Mouse (Mus musculus): ENCODE data around the gene Rassf7. TPM values are rescaled to one million over a fixed set of nuclear protein-coding genes. Genes with fewer than 3 reads are reported as not detected.
"Not testable (repeated sequence)": the region's sequence is repeated elsewhere in the genome, so short reads cannot be mapped to it uniquely, and the experiment has no call there.

Gene Rassf7
- total and polyA plus RNA-seq, 3 experiments = 4.1 to 11.6 (median 8.1) TPM

DNA sequence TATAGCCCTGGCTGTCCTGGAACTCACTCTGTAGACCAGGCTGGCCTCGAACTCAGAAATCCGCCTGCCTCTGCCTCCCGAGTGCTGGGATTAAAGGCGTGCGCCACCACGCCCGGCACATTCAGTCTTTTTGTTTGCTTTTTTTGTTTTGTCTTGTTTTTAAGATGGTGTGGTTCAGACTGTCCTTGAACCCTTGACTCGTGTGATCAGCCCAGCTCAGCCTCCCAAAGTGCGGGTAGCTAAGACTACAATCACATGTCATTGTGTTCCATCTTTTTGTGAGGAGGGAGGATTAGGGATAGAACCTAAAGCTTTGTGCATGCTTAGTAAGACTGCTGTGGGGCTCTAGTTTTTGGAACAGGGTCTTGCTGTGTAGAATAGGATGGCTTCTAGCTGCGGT is 15.9 kb downstream of the Rassf7 start:
- Histone ChIP-seq H3K9me3 (replicated peaks; ENCODE audit: low read length) (peaks cover 6% of the 10 kb centered on the region), H3K4me3 (replicated peaks in 1 of 3; ENCODE audit: low read depth in 2 of 3, low read length in 2 of 3, poor library complexity in 1 of 3) (no peak overlapping the region), H3K36me3 (replicated peaks in 1 of 2; ENCODE audit: control insufficient read depth in 1 of 2, insufficient read depth in 1 of 2, low read length in 1 of 2) (peaks cover 43 to 60% of the 10 kb centered on the region in 2 experiments), H3K4me1 (ENCODE audit: control insufficient read depth in 1 of 2, insufficient read depth in 2 of 2) (peaks cover 4 to 30% of the 10 kb centered on the region in 2 experiments; a peak in 3 of 4 replicates), H3K27ac (ENCODE audit: insufficient read depth, low read depth) (no peak overlapping the region), H3K27me3 (replicated peaks) (peaks cover 5% of the 10 kb centered on the region), H3K9ac (ENCODE audit: insufficient read depth, low read depth) (no peak overlapping the region), H3K4me2 (ENCODE audit: insufficient read depth, low read depth, poor library complexity, severe bottlenecking) (no peak overlapping the region), H3K79me2 (replicated peaks; ENCODE audit: control insufficient read depth, extremely low read depth, insufficient read depth, poor library complexity, severe bottlenecking) (peaks cover 51% of the 10 kb centered on the region)
- no peak for TF ChIP-seq ZNF384 (IDR thresholded peaks at IDR 0.05; ENCODE audit: low read depth, low read length)
- TF ChIP-seq MEF2A (IDR thresholded peaks at IDR 0.05; ENCODE audit: borderline replicate concordance, low read depth, low read length) = no peak
- TF ChIP-seq POLR2A (IDR thresholded peaks at IDR 0.05; ENCODE audit: low read depth, low read length) = no peak
- TF ChIP-seq JUND (conservative IDR thresholded peaks at IDR 0.05; ENCODE audit: low read depth, low read length) = no peak
- TF ChIP-seq EP300 (IDR thresholded peaks at IDR 0.05; ENCODE audit: low read length) = no peak
- no peak for TF ChIP-seq GABPA (IDR thresholded peaks at IDR 0.05; ENCODE audit: insufficient replicate concordance, low read depth, low read length)
- TF ChIP-seq PAX5 (IDR thresholded peaks at IDR 0.05; ENCODE audit: low read length) = no peak
- TF ChIP-seq CTCF (conservative IDR thresholded peaks at IDR 0.05 in 1 of 2, IDR thresholded peaks at IDR 0.05 in 1 of 2; ENCODE audit: low read depth in 2 of 2, low read length in 2 of 2) = no peak
- TF ChIP-seq MAFK (IDR thresholded peaks at IDR 0.05; ENCODE audit: insufficient replicate concordance, low read length) = no peak
- TF ChIP-seq ZMIZ1 (IDR thresholded peaks at IDR 0.05; ENCODE audit: low read depth, low read length) = no peak
- no peak for DNase-seq (ENCODE audit: extremely low read depth)
- in situ Hi-C loops (cut with MboI; ENCODE audit: low pct_ligation_motif_present, low pct_unique_long_range_greater_than_20kb, low sequenced_read_pairs) (no loop called here), dilution Hi-C loops (cut with MboI; ENCODE audit: extremely low pct_ligation_motif_present, extremely low pct_unique_long_range_greater_than_20kb, low sequenced_read_pairs) (no loop called here)

DNA sequence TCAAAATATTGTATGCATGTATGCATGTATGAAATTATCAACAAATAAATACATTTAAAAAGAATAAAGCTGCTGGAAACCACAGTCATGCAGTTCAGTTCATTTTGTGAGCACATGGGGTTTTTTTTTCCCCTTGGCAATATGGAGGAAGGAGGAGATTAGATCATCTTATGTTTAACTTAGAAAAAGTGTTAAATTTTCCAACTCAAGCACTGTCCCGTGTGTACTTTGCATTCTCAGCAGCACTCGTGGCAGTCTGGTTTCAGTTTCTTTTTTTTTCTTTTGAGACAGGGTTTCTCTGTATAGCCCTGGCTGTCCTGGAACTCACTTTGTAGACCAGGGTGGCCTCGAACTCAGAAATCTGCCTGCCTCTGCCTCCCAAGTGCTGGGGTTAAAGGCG is 34.8 kb downstream of the Rassf7 start:
- Histone ChIP-seq H3K27ac (ENCODE audit: insufficient read depth, low read depth) (peak overlapping the region; percentile 34; the same call in 1 of the 2 replicates), H3K36me3 (replicated peaks in 1 of 2; ENCODE audit: control insufficient read depth in 1 of 2, insufficient read depth in 1 of 2, low read length in 1 of 2) (peaks cover 70 to 92% of the 10 kb centered on the region in 2 experiments), H3K4me1 (ENCODE audit: control insufficient read depth in 1 of 2, insufficient read depth in 2 of 2) (peaks cover 2 to 23% of the 10 kb centered on the region in 2 experiments; a peak in 3 of 4 replicates)
- H3K9me3 ChIP-seq (replicated peaks; ENCODE audit: low read length); H3K9ac ChIP-seq (ENCODE audit: insufficient read depth, low read depth); dilution Hi-C loops (cut with MboI; ENCODE audit: extremely low pct_ligation_motif_present, extremely low pct_unique_long_range_greater_than_20kb, low sequenced_read_pairs); H3K4me3 ChIP-seq (replicated peaks in 1 of 3; ENCODE audit: low read depth in 2 of 3, low read length in 2 of 3, poor library complexity in 1 of 3); in situ Hi-C loops (cut with MboI; ENCODE audit: low pct_ligation_motif_present, low pct_unique_long_range_greater_than_20kb, low sequenced_read_pairs); H3K4me2 ChIP-seq (ENCODE audit: insufficient read depth, low read depth, poor library complexity, severe bottlenecking); H3K27me3 ChIP-seq (replicated peaks); H3K79me2 ChIP-seq (replicated peaks; ENCODE audit: control insufficient read depth, extremely low read depth, insufficient read depth, poor library complexity, severe bottlenecking): not testable (repeated sequence)
- TF ChIP-seq EP300 (IDR thresholded peaks at IDR 0.05; ENCODE audit: low read length) (peak; percentile 39; the same call in 1 of the 2 replicates), SIN3A (IDR thresholded peaks at IDR 0.05; ENCODE audit: low read length) (0 out of 2 replicates have a peak, but pooled peaks have one; percentile 32), IRF4 (IDR thresholded peaks at IDR 0.05; ENCODE audit: low read depth, low read length) (peak; percentile 18; the same call in 1 of the 2 replicates), ZNF384 (IDR thresholded peaks at IDR 0.05; ENCODE audit: low read depth, low read length) (peak; percentile 55; the same call in 1 of the 2 replicates), BHLHE40 (IDR thresholded peaks at IDR 0.05; ENCODE audit: low read depth, low read length) (peak; percentile 72), JUN (IDR thresholded peaks at IDR 0.05; ENCODE audit: insufficient read depth, low read depth, low read length) (peak; percentile 64; the same call in 1 of the 2 replicates), MYC (IDR thresholded peaks at IDR 0.05; ENCODE audit: low read depth, low read length) (0 out of 2 replicates have a peak, but pooled peaks have one; percentile 42), MEF2A (IDR thresholded peaks at IDR 0.05; ENCODE audit: borderline replicate concordance, low read depth, low read length) (peak; percentile 71; the same call in 1 of the 2 replicates), JUND (conservative IDR thresholded peaks at IDR 0.05; ENCODE audit: low read depth, low read length) (0 out of 2 replicates have a peak, but pooled peaks have one; percentile 11), ETS1 (conservative IDR thresholded peaks at IDR 0.05; ENCODE audit: low read depth, low read length) (peak; percentile 70)
- DNase-seq (ENCODE audit: extremely low read depth) = peak; percentile 41

All from CH12.LX (cell line).